Mouse (Mus musculus) limb, embryonic 12.5 days (tissue): ENCODE data around the gene Cnih1. TPM values are rescaled to one million over a fixed set of nuclear protein-coding genes. Genes with fewer than 3 reads are reported as not detected.
"Not testable (repeated sequence)": the region's sequence is repeated elsewhere in the genome, so short reads cannot be mapped to it uniquely, and the experiment has no call there.

Experiments used
- ATAC-seq: fragments of 200-750 bp; cut with Nextera tagmentation; 2 replicates; pipeline ENCODE4 v1.8.0; 2017; ENCODE audit warnings: low read depth, moderate TSS enrichment; ENCODE audit not compliant: insufficient number of reproducible peaks, insufficient read depth, low FRiP score, low TSS enrichment
- H3K27ac ChIP-seq: fragments of 300-500 bp; sonication (generic); 2 replicates; pipeline ENCODE4 v1.5.1; 2016; ENCODE audit warnings: mild to moderate bottlenecking, moderate library complexity
- H3K27me3 ChIP-seq: fragments of 300-500 bp; sonication (generic); 2 replicates; pipeline ENCODE4 v1.6.1; 2016; ENCODE audit warnings: mild to moderate bottlenecking, moderate library complexity
- H3K36me3 ChIP-seq: fragments of 300-500 bp; sonication (generic); 2 replicates; pipeline ENCODE4 v1.6.1; 2016; ENCODE audit warnings: mild to moderate bottlenecking, moderate library complexity
- H3K4me1 ChIP-seq: fragments of 300-500 bp; sonication (generic); replicated peaks from 2 replicates; pipeline ENCODE4 v1.6.1; 2016
- H3K4me2 ChIP-seq: fragments of 300-500 bp; sonication (generic); 2 replicates; pipeline ENCODE4 v1.6.1; 2016; ENCODE audit warnings: mild to moderate bottlenecking, moderate library complexity
- H3K4me3 ChIP-seq: fragments of 300-500 bp; sonication (generic); replicated peaks from 2 replicates; pipeline ENCODE4 v1.5.1; 2016; ENCODE audit warnings: mild to moderate bottlenecking
- H3K9ac ChIP-seq: fragments of 300-500 bp; sonication (generic); replicated peaks from 2 replicates; pipeline ENCODE4 v1.6.1; 2016; ENCODE audit warnings: mild to moderate bottlenecking, moderate library complexity
- H3K9me3 ChIP-seq: fragments of 300-500 bp; sonication (generic); 2 replicates; pipeline ENCODE4 v1.6.1; 2016; ENCODE audit warnings: mild to moderate bottlenecking, moderate library complexity
- WGBS: fragments of 180-500 bp; shearing (Covaris S2); methylation state at CpG from one replicate; pipeline ENCODE4 v1.1.7; 2016; 5-methylcytosine and 5-hydroxymethylcytosine counted together
- polyA plus RNA-seq: library from polyadenylated mRNA; unstranded; fragments of >200 nt; fragmentation: Nextera tagmentation; extraction: Ambion mirVana; gene quantifications from 2 replicates; pipeline ENCODE4 v1.2.1, GENCODE M21; 2016

The Cnih1 gene
- polyA plus RNA-seq, 1 experiment from 2014 or later, result 187 TPM

DNA sequence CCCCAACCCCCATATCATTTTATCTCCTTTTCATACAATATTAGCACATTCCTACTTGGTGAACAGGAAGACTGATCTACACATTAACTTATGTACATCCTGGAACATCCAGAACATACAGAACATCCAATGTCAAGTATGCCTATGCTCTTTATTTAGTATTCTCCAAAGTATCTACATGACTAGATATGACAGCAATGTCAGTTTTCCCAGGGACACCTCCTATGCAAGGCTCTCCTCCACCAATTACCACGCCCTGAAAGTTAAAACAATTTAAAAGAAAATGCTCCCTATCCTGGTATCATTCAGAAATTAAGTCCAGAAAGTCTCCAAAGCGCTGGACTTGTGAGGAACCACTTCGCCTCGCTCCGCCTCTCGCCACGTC, 28.2 kb downstream of the Cnih1 start:
- Histone ChIP-seq H3K27me3 (no peaks in the 10 kb centered on the region), H3K4me2 (peak overlapping the region; percentile 89), H3K27ac (no peak overlapping the region), H3K9me3 (peaks cover 10% of the 10 kb centered on the region; the same call in 1 of the 2 replicates), H3K36me3 (peaks cover 11% of the 10 kb centered on the region; the same call in 1 of the 2 replicates), H3K4me3 (peak overlapping the region; percentile 73), H3K9ac (no peak overlapping the region), H3K4me1 (peaks cover 12% of the 10 kb centered on the region)
- WGBS, result 4% methylated on average over 7 of the region's 7 CpGs
- peak; percentile 4; the same call in 1 of the 2 replicates for ATAC-seq

GRCm38 (mm10) chr14:46757736-46758135, 30.5 kb downstream of the Cnih1 start:
- H3K4me1 ChIP-seq, result peaks cover 12% of the 10 kb centered on the region
- no peak overlapping the region for H3K4me3 ChIP-seq
- peaks cover 10% of the 10 kb centered on the region; the same call in 1 of the 2 replicates for H3K9me3 ChIP-seq
- H3K4me2 ChIP-seq, result no peak overlapping the region
- ATAC-seq, result no peak
- H3K27ac ChIP-seq, result no peak overlapping the region
- WGBS, result 49% methylated on average over 9 of the region's 9 CpGs
- H3K9ac ChIP-seq, result no peak overlapping the region
- H3K27me3 ChIP-seq, result no peaks in the 10 kb centered on the region
- H3K36me3 ChIP-seq, result no peaks in the 10 kb centered on the region

DNA sequence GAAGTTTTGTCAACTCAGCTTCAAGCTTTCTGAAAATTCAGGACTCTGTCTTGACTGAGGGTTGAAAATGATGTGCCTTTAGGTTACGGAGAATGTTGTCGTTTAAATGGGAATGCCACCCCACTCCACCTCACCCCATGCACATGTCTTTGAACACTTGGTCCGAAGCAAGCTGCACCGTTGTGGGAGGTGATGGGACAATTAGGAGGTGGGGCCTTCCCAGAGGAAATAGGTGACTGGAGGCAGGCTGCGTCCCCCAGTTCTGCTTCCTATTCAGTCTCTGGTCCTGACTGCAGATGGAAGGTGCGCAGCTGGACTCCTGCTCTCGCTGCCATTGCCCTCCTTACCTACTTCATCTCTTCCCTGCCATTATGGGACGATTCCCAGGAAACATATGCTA, 32.4 kb downstream of the Cnih1 start:
- WGBS, result 90% methylated on average over 8 of the region's 8 CpGs

DNA sequence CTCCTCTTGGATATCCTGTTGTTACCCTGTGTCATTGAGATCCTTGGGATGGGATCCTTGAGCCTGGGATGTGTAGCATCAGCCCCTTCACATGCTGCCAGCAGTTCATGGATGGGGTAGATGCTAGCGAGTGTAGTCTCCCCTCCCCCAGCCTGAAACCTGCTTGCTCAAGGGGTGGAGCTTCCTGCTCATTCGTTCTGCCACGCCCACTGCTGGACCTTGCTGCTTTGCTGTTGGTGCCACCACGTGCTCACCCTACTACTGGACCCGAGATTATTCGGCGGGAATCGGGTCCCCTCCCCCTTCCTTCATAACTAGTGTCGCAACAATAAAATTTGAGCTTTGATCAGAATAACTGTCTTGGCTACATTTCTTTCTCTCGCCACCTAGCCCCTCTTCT, 33.8 kb downstream of the Cnih1 start:
- 64% methylated on average over 10 of the region's 10 CpGs for WGBS
- not testable (repeated sequence) for ATAC-seq

More for the DNA sequence above, 32.4 kb downstream of the Cnih1 start:
- no peak overlapping the region for H3K4me3 ChIP-seq
- no peaks in the 10 kb centered on the region for H3K36me3 ChIP-seq
- ATAC-seq, result no peak
- no peak overlapping the region for H3K27ac ChIP-seq
- no peaks in the 10 kb centered on the region for H3K27me3 ChIP-seq
- peaks cover 1% of the 10 kb centered on the region for H3K4me1 ChIP-seq
- no peak overlapping the region for H3K4me2 ChIP-seq
- H3K9ac ChIP-seq, result no peak overlapping the region
- peaks cover 10% of the 10 kb centered on the region; the same call in 1 of the 2 replicates for H3K9me3 ChIP-seq

GRCm38 (mm10) chr14:46745413-46745812, 42.8 kb downstream of the Cnih1 start:
- no peaks in the 10 kb centered on the region for H3K4me1 ChIP-seq
- no peak for ATAC-seq
- H3K27ac ChIP-seq, result no peak overlapping the region
- H3K36me3 ChIP-seq, result no peaks in the 10 kb centered on the region
- no peak overlapping the region for H3K4me3 ChIP-seq
- WGBS, result 90% methylated on average over 8 of the region's 8 CpGs
- H3K27me3 ChIP-seq, result no peaks in the 10 kb centered on the region
- H3K9ac ChIP-seq, result no peak overlapping the region
- H3K4me2 ChIP-seq, result no peak overlapping the region
- no peaks in the 10 kb centered on the region for H3K9me3 ChIP-seq

More for the DNA sequence above, 33.8 kb downstream of the Cnih1 start:
- H3K27ac ChIP-seq, H3K36me3 ChIP-seq, H3K9ac ChIP-seq, H3K27me3 ChIP-seq, H3K4me1 ChIP-seq, H3K9me3 ChIP-seq, H3K4me3 ChIP-seq, H3K4me2 ChIP-seq: not testable (repeated sequence)

GRCm38 (mm10) chr14:46742674-46743073, 45.5 kb downstream of the Cnih1 start:
- Histone ChIP-seq H3K4me1 (no peaks in the 10 kb centered on the region), H3K9me3 (0 out of 2 replicates have a peak, but pooled peaks cover 3% of the 10 kb centered on the region), H3K27ac (no peak overlapping the region), H3K27me3 (no peaks in the 10 kb centered on the region), H3K4me2 (no peak overlapping the region), H3K36me3 (no peaks in the 10 kb centered on the region), H3K9ac (no peak overlapping the region), H3K4me3 (no peak overlapping the region)
- no peak for ATAC-seq
- WGBS, result 93% methylated on average over 2 of the region's 2 CpGs

GRCm38 (mm10) chr14:46737346-46737745, 50.9 kb downstream of the Cnih1 start:
- H3K4me3 ChIP-seq, H3K9me3 ChIP-seq, ATAC-seq, H3K36me3 ChIP-seq, H3K27ac ChIP-seq, H3K9ac ChIP-seq, H3K4me1 ChIP-seq, H3K27me3 ChIP-seq, H3K4me2 ChIP-seq: not testable (repeated sequence)

DNA sequence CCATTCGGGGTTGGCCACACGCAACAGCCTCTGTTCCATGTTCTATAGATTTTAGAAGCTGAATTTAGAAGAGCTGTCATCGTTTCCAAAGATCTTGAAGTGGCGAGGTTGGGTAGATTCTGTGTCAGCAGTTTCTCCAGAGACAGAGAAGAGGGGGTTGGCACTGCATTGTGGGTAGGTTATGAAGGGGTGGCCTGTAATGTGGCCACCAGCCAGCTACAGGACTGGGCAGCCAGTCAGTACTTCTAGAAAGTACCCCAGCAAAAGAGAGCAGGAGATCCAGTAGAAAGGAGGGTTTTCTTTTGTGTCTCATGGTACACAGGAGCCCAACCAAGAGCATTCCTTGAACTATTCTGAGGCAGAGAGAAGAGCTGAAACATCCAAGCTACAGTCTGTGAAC, 51.8 kb downstream of the Cnih1 start:
- Histone ChIP-seq H3K4me3 (no peak overlapping the region), H3K36me3 (no peaks in the 10 kb centered on the region), H3K4me2 (no peak overlapping the region), H3K9ac (no peak overlapping the region), H3K27me3 (no peaks in the 10 kb centered on the region), H3K4me1 (no peaks in the 10 kb centered on the region), H3K9me3 (0 out of 2 replicates have a peak, but pooled peaks cover 3% of the 10 kb centered on the region), H3K27ac (no peak overlapping the region)
- WGBS, result 88% methylated on average over 4 of the region's 4 CpGs
- ATAC-seq, result no peak

DNA sequence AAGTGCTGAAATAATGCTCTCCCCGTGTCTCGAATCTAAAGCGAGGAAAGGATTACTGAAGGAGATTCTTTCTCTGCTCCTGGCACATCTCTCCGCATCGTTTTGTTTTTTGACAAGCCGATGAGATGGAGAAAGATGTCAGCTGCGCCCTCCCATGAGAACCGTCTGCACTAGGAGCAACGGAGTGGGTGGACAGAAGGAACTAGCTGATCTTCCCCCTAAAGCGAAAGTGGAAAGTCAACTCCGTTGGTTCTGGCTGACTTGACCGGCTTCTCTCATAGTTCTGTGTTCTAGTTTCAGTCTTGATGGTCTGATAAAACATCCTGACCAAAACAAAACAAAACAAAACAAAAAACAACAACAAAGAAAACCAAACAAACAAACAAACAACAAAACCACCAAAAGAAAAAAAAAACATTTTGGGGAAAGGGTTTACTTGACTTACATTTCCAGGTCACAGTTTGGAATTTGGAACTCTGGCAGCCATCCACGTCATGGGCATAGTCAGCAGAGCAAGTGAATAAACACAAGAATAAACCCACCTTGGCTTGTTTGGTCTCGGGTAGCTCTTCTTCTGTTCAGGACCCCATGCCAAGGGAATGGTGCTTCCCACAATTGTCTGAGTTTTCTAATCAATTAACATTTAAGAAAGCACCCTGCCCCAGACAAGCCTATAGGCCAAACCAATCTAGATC, 53.3 kb downstream of the Cnih1 start:
- no peak overlapping the region for H3K27ac ChIP-seq
- H3K4me2 ChIP-seq, result no peak overlapping the region
- no peaks in the 10 kb centered on the region for H3K36me3 ChIP-seq
- no peak for ATAC-seq
- 85% methylated on average over 14 of the region's 14 CpGs for WGBS
- H3K4me1 ChIP-seq, result no peaks in the 10 kb centered on the region
- H3K9me3 ChIP-seq, result 0 out of 2 replicates have a peak, but pooled peaks cover 3% of the 10 kb centered on the region
- H3K4me3 ChIP-seq, result no peak overlapping the region
- H3K9ac ChIP-seq, result no peak overlapping the region
- no peaks in the 10 kb centered on the region for H3K27me3 ChIP-seq

- no peak for ATAC-seq
- H3K9ac ChIP-seq, result no peak overlapping the region
- WGBS, result 77% methylated on average over 5 of the region's 5 CpGs
- H3K9me3 ChIP-seq, result no peaks in the 10 kb centered on the region
- no peak overlapping the region for H3K27ac ChIP-seq
- H3K27me3 ChIP-seq, result no peaks in the 10 kb centered on the region
- no peak overlapping the region for H3K4me3 ChIP-seq
- H3K4me1 ChIP-seq, result no peaks in the 10 kb centered on the region
- H3K4me2 ChIP-seq, result no peak overlapping the region
- H3K36me3 ChIP-seq, result no peaks in the 10 kb centered on the region
These were observed 53.9 kb downstream of the Cnih1 start for GRCm38 (mm10) chr14:46734262-46734661.

DNA sequence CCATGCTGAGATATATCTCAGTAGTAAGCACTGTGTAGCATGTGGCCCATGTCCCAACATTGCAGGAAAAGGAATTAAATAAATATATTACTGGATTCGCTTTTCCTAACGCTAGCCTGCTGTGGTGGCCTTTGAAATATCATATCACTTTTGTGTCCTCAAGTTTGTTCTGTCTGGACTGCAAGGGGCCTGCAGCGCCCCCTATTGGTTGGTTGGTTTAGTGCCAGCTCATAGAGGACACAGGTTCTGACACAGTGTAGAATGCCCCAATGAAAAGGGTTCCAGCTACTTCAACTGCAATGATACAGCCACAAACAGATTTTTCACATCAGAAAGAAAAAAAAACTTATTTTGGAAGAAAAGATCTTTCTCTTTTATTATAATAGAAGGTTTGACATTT, 62.5 kb downstream of the Cnih1 start:
- Histone ChIP-seq H3K4me3 (no peak overlapping the region), H3K9ac (no peak overlapping the region), H3K27me3 (peaks cover 10% of the 10 kb centered on the region; the same call in 1 of the 2 replicates), H3K4me1 (peaks cover 20% of the 10 kb centered on the region), H3K9me3 (no peaks in the 10 kb centered on the region), H3K27ac (no peak overlapping the region), H3K4me2 (no peak overlapping the region), H3K36me3 (no peaks in the 10 kb centered on the region)
- no peak for ATAC-seq
- WGBS, result 56% methylated on average over 3 of the region's 3 CpGs
